Mouse (Mus musculus) adrenal gland, adult (tissue): ENCODE measurements around the gene Gm5155.
"Not testable (repeated sequence)": the region's sequence is repeated elsewhere in the genome, so short reads cannot be mapped to it uniquely, and the experiment has no call there.

ENCODE experiments used
- DNase-seq, 2 experiments: peaks; one replicate each; pipeline ENCODE4 v3.0.0; 2022 to 2023; ENCODE audit warnings: low spot score in 1 of 2; ENCODE audit not compliant: inconsistent age in 2 of 2

Gm5155 gene

DNA sequence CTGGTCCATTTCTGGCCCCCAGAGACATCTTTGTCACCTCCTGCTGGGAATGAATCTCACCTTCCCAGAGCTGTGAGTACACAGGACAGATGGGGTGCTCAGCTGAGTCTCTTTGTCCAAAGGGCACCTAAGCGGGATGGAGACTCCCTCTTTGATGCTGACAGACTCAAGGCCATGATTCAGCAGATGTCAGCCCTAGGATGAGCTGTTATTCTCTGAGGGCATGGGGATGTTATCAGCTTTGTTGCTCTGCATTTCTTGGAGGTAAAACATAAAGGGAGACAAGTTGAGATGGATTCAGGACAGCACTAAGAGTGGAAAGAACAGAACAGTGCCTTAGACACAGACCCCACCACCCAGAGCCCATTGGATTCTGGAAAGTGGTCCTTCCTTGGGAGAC is at the start of gene Gm5155:
Gene Gm5155 (plus strand): TSS at position 301 of the 400 bp plus-strand sequence.
- no peak for DNase-seq

DNA sequence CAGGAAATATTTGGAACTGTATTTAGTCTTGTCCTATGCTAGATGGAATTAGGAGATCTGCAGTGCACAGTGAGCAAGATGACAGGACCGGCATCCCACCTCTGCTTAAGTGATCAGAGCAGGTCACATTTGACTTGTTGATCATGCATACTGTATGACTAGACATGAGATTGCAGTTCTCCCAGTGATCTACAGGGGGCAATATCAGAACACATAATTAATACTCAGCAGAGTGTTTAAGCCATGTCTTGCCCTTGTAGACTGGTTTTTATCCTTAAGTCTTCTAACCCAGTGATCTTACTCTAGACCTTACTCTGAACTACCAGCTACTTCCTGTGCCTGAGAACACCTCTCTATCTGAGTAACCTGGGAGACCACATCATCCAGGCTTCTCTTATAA is 791 bp upstream of the Gm5155 start:
- no peak for DNase-seq

DNA sequence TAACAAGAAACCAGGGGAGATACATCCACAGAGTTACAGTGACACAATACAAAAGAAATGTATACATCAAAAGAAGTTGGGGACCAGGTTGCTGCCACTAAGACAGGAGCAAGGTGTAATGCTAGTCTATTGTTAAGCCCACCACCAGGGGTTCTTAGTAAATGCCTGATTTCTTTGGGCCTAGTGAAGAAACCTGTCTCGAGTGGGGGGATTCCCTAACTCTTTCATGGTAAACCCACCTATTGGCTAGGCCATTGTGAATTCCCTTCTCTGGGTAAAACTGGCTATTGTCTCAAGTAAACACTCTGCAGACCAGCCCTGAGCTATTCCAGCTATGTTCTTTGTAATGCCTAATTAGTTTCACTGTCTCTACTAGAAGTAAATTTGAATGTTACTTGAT is 23.8 kb downstream of the Gm5155 start:
- DNase-seq = not testable (repeated sequence)

DNA sequence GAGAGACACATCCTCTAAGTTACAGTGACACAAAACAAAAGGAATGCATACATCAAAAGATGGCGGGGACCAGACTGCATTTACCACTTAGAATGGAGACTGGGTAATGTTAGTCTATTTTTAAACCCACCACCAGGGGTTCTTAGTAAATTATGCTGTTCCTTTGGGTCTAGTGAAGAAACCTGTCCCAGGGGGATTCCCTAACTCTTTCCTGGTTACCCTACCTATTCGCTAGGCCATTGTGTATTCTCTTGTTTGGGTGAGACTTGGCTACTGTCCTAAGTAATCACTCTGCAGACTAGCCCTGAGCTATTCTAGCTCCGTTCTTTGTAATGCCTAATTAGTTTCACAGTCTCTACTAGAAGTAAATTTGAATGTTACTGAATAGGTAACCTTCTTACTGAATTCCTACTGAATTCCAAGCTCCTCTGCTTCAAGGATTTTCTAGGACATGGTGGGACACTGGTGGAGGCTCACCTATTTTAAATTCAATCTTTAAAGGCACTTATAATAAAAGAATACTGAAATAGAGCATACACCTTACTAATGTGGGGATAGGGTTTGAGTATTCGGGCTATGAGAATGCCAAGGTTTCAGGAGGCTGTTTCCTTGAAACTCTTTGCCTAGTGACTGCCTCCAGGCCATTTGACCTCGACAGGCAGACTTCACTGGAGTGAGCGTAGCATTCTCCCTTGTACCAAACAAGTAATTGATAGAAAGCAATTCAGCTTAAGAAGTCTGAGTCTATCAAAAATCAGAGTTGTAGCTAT is 31.8 kb downstream of the Gm5155 start:
- DNase-seq = no peak
